Mouse (Mus musculus) lung, embryonic 15.5 days (tissue): ENCODE data around the gene Bicd2. TPM values are rescaled to one million over a fixed set of nuclear protein-coding genes. Genes with fewer than 3 reads are reported as not detected.

Source experiments
- ATAC-seq: fragments of 200-750 bp; cut with Nextera tagmentation; 2 replicates; pipeline ENCODE4 v1.8.0; 2017; ENCODE audit warnings: moderate number of reproducible peaks, borderline replicate concordance; ENCODE audit not compliant: low FRiP score, low TSS enrichment; ENCODE audit errors: extremely low read depth
- H3K27ac ChIP-seq: fragments of 300-500 bp; sonication (generic); 2 replicates; pipeline ENCODE4 v1.5.1; 2015; ENCODE audit warnings: moderate library complexity, mild to moderate bottlenecking, inconsistent platforms
- H3K27me3 ChIP-seq: fragments of 300-500 bp; sonication (generic); 2 replicates; pipeline ENCODE4 v1.6.1; 2015; ENCODE audit warnings: inconsistent platforms
- H3K36me3 ChIP-seq: fragments of 300-500 bp; sonication (generic); 2 replicates; pipeline ENCODE4 v1.6.1; 2015; ENCODE audit warnings: inconsistent platforms
- H3K4me1 ChIP-seq: fragments of 300-500 bp; sonication (generic); 2 replicates; pipeline ENCODE4 v1.6.1; 2015; ENCODE audit warnings: inconsistent platforms
- H3K4me2 ChIP-seq: fragments of 300-500 bp; sonication (generic); 2 replicates; pipeline ENCODE4 v1.6.1; 2015; ENCODE audit warnings: inconsistent platforms, mild to moderate bottlenecking, moderate library complexity
- H3K4me3 ChIP-seq: fragments of 300-500 bp; sonication (generic); 2 replicates; pipeline ENCODE4 v1.5.1; 2015; ENCODE audit warnings: mild to moderate bottlenecking, inconsistent platforms
- H3K9ac ChIP-seq: fragments of 300-500 bp; sonication (generic); 2 replicates; pipeline ENCODE4 v1.6.1; 2015; ENCODE audit warnings: inconsistent platforms
- H3K9me3 ChIP-seq: fragments of 300-500 bp; sonication (generic); 2 replicates; pipeline ENCODE4 v1.6.1; 2016; ENCODE audit warnings: inconsistent platforms
- WGBS: fragments of 180-500 bp; shearing (Covaris S2); methylation state at CpG from one replicate; pipeline ENCODE4 v1.1.7; 2015; 5-methylcytosine and 5-hydroxymethylcytosine counted together
- polyA plus RNA-seq: library from polyadenylated mRNA; unstranded; fragments of >200 nt; fragmentation: Nextera tagmentation; extraction: Ambion mirVana; gene quantifications from 2 replicates; pipeline ENCODE4 v1.2.1, GENCODE M21; 2015

Gene Bicd2
- polyA plus RNA-seq, 1 experiment from 2014 or later: 34.7 TPM

DNA sequence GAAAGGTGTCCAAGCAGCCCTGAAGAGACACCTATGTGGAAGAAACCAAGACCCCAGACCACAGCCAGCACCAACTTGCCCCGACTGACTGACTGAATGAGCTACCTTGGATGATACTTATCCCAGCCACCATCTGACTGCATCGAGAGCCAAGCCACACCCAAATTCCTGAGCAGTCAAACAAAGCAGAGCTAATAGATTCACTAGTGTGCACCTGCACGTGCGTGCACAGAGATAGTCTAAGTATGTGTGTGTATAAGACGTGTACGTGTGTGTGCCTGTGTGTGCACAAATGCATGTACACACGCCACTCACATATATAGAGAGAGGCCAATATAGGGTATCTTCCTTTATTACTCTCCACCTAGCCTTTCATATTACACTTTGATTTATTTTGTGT is 29.7 kb upstream of the Bicd2 start:
- no peaks in the 10 kb centered on the region for H3K27me3 ChIP-seq
- no peak overlapping the region for H3K9ac ChIP-seq
- no peak overlapping the region for H3K4me2 ChIP-seq
- peaks cover 14% of the 10 kb centered on the region for H3K4me1 ChIP-seq
- WGBS: 58% methylated on average over 7 of the region's 7 CpGs
- no peak overlapping the region for H3K4me3 ChIP-seq
- no peak overlapping the region for H3K27ac ChIP-seq
- H3K36me3 ChIP-seq: no peaks in the 10 kb centered on the region
- ATAC-seq: no peak
- H3K9me3 ChIP-seq: no peaks in the 10 kb centered on the region

DNA sequence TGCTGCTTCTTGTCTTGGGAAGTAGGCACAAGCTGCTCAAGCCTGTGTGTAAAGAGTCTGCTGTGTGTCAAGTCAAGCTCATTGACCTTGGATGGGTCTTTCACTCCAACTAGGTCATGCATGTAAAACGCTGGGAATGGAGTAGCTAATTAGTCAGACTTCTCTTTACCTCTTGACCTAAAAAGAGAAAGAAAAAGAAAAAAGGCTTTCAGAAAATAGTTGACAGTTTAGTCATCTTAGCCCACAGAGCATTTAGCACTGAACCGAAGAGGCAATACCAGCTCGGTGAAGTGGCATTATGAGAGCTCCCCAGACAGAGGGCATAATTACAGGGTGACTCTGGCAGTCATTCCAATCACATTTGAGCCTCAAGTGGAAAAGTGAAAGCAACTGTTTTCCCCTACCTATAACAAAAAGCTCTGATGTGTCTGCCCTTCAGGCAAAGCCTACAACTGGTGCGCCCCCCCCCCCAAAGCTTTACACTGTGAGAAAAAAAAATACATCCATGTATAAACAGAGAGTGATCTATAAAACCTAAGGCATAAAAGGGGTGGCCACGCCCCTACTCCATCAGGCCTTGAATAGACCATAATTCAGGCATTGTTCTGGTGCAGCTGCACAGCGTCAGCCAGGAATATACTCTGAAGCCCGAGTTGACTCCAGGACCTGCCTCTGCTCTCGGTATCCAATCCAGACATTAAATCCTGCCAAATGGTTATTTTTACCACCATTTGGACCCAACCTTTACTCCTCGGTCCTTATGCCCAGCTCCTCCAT is 24.8 kb upstream of the Bicd2 start:
- Histone ChIP-seq H3K36me3 (no peaks in the 10 kb centered on the region), H3K4me2 (no peak overlapping the region), H3K27ac (no peak overlapping the region), H3K9ac (no peak overlapping the region), H3K27me3 (no peaks in the 10 kb centered on the region), H3K9me3 (no peaks in the 10 kb centered on the region), H3K4me3 (no peak overlapping the region), H3K4me1 (peaks cover 14% of the 10 kb centered on the region)
- ATAC-seq: no peak
- WGBS: 49% methylated on average over 9 of the region's 9 CpGs

DNA sequence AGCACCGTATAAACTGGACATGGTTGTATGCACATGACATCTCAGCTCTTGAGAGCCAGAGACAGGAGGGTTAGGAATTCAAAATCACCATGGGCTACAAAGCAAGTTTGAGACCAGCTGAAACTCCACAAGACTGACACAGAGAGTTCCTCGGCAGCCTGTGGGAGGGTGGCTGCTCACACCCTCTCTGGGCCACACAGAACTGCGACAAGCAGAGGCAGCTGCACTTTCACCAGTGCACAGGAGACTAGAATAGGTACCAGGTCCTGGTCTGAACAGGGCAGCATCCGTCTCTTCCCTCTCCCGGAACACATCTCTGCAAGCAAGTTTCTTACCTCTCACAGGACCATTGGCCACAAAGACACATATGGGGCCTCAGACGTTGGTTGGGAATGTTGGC is 23.9 kb upstream of the Bicd2 start:
- H3K9ac ChIP-seq: no peak overlapping the region
- ATAC-seq: no peak
- no peaks in the 10 kb centered on the region for H3K9me3 ChIP-seq
- no peaks in the 10 kb centered on the region for H3K27me3 ChIP-seq
- H3K4me2 ChIP-seq: no peak overlapping the region
- no peak overlapping the region for H3K4me3 ChIP-seq
- peaks cover 14% of the 10 kb centered on the region for H3K4me1 ChIP-seq
- H3K27ac ChIP-seq: no peak overlapping the region
- WGBS: 74% methylated on average over 6 of the region's 6 CpGs
- H3K36me3 ChIP-seq: no peaks in the 10 kb centered on the region

DNA sequence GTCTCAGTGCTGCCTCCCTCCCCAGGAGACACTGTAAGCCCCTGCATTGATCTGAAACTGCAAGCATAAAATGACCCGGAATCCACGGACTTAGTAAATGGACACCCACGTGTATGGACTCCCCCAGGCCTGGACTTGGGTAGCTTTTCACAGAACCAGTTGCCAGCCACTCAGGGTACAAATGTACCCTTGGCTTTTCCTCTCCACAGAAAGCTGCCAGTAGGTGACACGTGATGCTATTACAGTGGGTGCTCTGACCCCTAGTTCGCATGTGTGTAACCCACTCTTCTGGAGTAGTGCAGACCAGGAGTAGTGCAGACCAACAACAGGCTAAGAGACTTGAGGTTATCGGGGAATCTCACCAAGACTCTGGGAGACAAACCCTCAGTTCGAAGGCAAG is 23.5 kb upstream of the Bicd2 start:
- WGBS: 78% methylated on average over 7 of the region's 7 CpGs
- no peak for ATAC-seq

DNA sequence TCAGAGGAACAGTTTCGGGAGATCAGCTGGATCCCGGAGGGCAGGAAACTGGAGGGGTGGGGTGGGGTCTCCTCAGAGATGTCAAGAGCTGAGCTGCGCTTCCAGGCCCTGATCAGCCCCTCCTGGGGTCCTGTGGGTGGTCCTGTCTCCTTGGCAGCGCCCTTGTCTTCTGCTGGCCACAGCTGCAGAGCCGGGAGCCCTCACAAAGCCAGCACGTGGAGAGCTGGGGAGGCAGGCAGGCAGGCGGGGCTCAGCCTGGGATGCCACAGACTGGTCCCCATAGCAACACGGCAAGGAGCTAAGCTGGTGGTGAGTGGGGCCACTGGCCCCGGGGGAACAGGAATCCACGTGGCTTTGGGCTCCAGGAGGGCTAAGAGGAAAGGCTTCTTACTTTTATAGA is 21.3 kb upstream of the Bicd2 start, which contains the start of gene Fgd3:
Gene Fgd3, minus strand, starts transcription at position 272 of the 400 bp plus-strand sequence.
- ATAC-seq: peak; percentile 82; the same call in 1 of the 2 replicates
- peak within 1 kb of the TSS; percentile 55 for H3K4me2 ChIP-seq
- no peaks in the 10 kb centered on the region for H3K9me3 ChIP-seq
- H3K4me3 ChIP-seq: peak within 1 kb of the TSS; percentile 23
- H3K27ac ChIP-seq: no peak within 1 kb of the TSS
- peaks cover 14% of the 10 kb centered on the region for H3K4me1 ChIP-seq
- no peaks in the 10 kb centered on the region for H3K36me3 ChIP-seq
- H3K9ac ChIP-seq: no peak within 1 kb of the TSS
- H3K27me3 ChIP-seq: no peaks in the 10 kb centered on the region
- WGBS: 4% methylated on average over 10 of the region's 10 CpGs

More for the DNA sequence above, 23.5 kb upstream of the Bicd2 start:
- Histone ChIP-seq H3K4me3 (no peak overlapping the region), H3K4me2 (no peak overlapping the region), H3K9ac (no peak overlapping the region), H3K9me3 (no peaks in the 10 kb centered on the region), H3K27me3 (no peaks in the 10 kb centered on the region), H3K36me3 (no peaks in the 10 kb centered on the region), H3K27ac (no peak overlapping the region), H3K4me1 (peaks cover 14% of the 10 kb centered on the region)

DNA sequence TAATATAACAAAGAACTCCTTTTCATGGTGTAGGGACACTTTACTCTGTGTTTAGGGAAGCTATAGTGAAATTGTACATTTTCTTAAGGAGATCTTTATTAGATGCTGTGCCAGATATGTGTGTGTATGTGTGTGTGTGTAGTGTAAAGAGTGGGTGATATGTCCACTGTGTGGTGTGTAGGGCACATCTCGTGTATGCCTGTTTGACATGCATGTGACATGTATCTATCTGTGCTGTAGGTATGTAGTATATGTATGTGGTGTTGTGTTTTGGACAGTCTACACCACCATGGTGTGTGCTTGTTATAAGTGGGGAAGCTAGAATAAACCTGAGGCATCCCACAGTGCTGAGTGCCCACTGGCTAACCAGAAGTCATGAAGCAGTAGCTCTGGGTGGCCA is 20.9 kb upstream of the Bicd2 start:
- H3K4me1 ChIP-seq: peaks cover 14% of the 10 kb centered on the region
- H3K27ac ChIP-seq: no peak overlapping the region
- H3K4me2 ChIP-seq: peak overlapping the region; percentile 55
- H3K9me3 ChIP-seq: no peaks in the 10 kb centered on the region
- H3K36me3 ChIP-seq: no peaks in the 10 kb centered on the region
- H3K9ac ChIP-seq: no peak overlapping the region
- WGBS: 84% methylated on average over 1 of the region's 1 CpGs
- H3K4me3 ChIP-seq: no peak overlapping the region
- H3K27me3 ChIP-seq: no peaks in the 10 kb centered on the region
- no peak for ATAC-seq

DNA sequence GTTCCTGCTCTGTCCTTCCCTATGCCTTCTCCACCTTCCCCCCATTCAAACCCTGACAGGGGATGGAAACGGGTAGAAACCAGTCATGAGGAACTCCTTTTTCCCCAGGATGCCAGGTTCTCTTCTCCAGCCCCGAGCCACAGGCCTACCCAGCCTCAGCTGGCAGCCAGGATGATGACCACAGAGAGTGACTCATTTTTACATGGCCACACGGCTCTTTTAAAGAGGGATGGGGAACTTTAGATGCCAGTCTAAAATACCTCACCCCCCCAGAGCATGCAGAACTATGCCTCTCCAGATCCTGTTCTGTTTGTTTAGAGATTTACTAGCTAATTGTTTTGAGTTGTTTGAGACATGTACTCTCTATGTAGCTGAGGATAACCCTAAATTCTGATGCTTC is 19.9 kb upstream of the Bicd2 start:
- no peak for ATAC-seq
- Histone ChIP-seq H3K9ac (no peak overlapping the region), H3K36me3 (no peaks in the 10 kb centered on the region), H3K4me1 (peaks cover 14% of the 10 kb centered on the region), H3K4me2 (no peak overlapping the region), H3K4me3 (no peak overlapping the region), H3K27ac (no peak overlapping the region), H3K9me3 (no peaks in the 10 kb centered on the region), H3K27me3 (no peaks in the 10 kb centered on the region)
- 64% methylated on average over 3 of the region's 3 CpGs for WGBS

DNA sequence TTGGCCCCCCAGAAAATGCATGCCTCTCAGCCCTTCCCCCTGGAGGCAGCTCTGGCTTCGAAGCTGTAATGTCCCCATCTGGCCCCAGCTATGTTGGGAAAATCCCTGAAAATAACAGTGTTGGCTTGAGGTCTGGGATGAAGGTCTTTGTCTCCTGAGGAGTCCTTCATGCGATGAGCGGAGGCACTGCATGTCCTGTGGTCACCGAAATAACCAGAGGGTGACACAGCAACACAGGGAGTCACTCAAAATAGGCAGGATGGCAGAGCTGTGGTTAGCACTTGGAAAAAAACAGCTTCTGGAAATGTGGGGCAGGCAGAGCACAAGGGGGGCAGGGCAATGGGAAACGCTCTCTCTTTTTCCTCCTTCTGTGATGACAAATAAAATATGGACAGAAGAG is 19.2 kb upstream of the Bicd2 start:
- no peak for ATAC-seq
- Histone ChIP-seq H3K9me3 (no peaks in the 10 kb centered on the region), H3K4me1 (peaks cover 14% of the 10 kb centered on the region), H3K4me2 (no peak overlapping the region), H3K36me3 (no peaks in the 10 kb centered on the region), H3K27ac (no peak overlapping the region), H3K27me3 (no peaks in the 10 kb centered on the region), H3K4me3 (no peak overlapping the region), H3K9ac (0 out of 2 replicates have a peak overlapping the region, but pooled peaks have one; percentile 10)
- WGBS: 77% methylated on average over 5 of the region's 5 CpGs

DNA sequence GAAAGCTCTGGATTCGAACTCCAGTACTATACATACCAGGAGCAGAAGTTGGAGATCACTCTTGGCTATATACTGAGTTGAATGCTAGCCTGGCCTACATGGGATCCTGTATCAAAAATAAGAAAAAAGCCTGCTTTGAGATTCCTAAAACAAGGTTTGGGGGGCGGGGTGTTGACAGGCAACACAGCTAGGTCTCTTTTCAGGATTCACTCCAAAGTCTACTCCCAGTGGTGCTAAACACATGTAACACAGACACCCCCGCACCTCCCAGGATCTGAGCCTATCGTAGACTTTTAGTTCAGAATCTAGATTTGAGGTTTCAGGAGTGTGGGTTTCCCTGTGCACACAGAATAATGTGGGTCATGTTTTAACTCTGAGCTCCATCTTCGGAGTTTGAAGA is 18.6 kb upstream of the Bicd2 start:
- Histone ChIP-seq H3K4me3 (no peak overlapping the region), H3K4me2 (no peak overlapping the region), H3K9ac (no peak overlapping the region), H3K4me1 (peaks cover 14% of the 10 kb centered on the region), H3K36me3 (no peaks in the 10 kb centered on the region), H3K9me3 (no peaks in the 10 kb centered on the region), H3K27ac (no peak overlapping the region), H3K27me3 (no peaks in the 10 kb centered on the region)
- ATAC-seq: no peak
- 84% methylated on average over 5 of the region's 5 CpGs for WGBS

DNA sequence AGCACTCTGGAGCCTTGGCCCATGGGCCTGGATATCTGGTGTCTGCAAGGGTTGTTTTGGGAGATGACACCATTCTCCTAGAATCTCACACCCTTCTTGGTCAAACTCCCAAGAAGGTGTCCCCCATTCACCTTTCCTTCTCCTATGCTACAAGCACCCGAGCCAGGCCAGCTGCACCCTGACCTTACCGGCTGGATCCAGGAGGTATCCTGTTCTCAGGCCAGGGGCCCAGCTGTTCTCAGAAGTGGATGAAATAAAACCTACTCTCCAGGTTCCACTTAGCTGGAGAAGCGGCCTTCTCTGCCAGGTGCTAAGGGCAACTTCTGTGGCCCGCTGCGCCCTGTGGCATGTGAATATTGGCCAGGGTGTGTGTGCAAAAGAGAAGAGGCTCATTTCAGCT is 16.5 kb upstream of the Bicd2 start:
- Histone ChIP-seq H3K36me3 (no peaks in the 10 kb centered on the region), H3K4me3 (no peak overlapping the region), H3K4me1 (peaks cover 7% of the 10 kb centered on the region), H3K9ac (no peak overlapping the region), H3K4me2 (no peak overlapping the region), H3K27ac (no peak overlapping the region), H3K27me3 (no peaks in the 10 kb centered on the region), H3K9me3 (no peaks in the 10 kb centered on the region)
- WGBS: 75% methylated on average over 5 of the region's 5 CpGs
- no peak for ATAC-seq

DNA sequence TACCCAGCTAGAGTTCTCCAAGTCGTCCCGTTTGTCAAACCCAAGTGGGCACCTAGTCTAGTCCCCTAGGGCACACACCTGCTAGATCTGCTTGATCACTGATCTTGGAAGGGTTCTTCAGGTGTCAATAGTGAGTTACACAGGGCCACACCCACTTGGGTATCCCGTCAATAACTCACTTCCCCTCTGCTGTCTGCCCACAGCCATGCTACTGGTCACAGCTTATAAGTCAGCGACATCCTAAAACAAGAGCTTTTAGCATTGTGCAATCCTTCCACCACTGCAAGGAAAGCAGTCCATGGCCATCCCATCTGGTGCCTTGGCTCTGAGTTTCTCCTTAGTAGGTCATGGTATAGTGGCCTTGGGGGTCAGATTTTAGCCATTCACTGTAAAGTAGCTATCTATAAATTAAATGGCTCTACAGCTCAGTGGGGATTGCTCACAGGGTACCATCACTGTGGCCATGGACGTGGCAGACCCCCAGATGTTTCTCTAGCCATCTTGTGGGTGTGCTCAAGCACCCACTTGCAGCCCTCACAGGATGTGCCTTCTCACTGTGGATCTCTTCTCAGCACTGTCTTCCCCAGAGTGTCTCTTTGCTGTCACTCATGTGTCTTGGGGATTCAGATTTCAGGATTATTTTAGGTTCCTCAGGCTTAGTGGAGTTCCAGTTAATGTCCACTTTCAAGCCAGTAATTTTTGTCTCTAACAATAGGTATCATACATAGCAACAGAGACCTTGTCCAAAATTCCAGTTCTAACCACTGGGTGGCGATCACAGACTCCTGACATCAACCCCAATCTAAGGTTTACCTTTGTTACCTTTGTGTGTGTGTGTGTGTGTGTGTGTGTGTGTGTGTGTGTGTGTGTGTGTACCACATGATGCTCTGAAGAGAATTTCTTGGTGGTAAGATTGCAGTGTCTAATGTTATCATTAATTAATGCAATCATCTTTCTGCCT is 14.9 kb upstream of the Bicd2 start:
- Histone ChIP-seq H3K4me2 (no peak overlapping the region), H3K27me3 (no peaks in the 10 kb centered on the region), H3K9me3 (no peaks in the 10 kb centered on the region), H3K27ac (no peak overlapping the region), H3K4me1 (no peaks in the 10 kb centered on the region), H3K9ac (no peak overlapping the region), H3K4me3 (no peak overlapping the region), H3K36me3 (no peaks in the 10 kb centered on the region)
- ATAC-seq: no peak
- WGBS: 52% methylated on average over 6 of the region's 6 CpGs

DNA sequence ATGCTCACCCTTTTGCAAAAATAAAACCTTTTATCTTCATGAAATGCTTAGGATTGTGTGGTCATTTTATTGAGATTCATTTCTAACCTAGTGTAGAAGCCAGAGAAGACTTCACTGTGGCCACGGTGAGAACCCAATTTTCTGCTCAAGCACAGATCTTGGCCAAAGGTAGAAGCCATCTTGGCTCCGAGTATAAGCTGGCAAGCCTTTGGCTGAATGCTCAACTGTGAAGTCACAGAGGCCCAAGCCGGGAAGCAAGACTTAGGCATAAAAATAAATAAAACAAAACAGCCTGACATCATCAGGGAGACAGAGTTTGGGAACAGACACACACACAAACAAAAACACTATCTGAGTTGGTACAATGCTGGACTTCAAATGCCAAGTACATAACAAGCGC is 13.3 kb upstream of the Bicd2 start:
- Histone ChIP-seq H3K27me3 (no peaks in the 10 kb centered on the region), H3K36me3 (no peaks in the 10 kb centered on the region), H3K4me3 (no peak overlapping the region), H3K4me1 (no peaks in the 10 kb centered on the region), H3K9me3 (no peaks in the 10 kb centered on the region), H3K4me2 (no peak overlapping the region), H3K9ac (no peak overlapping the region), H3K27ac (no peak overlapping the region)
- 68% methylated on average over 4 of the region's 4 CpGs for WGBS
- ATAC-seq: no peak
